Mouse (Mus musculus) CH12.LX (cell line): ENCODE measurements around the gene Lypd4.

ENCODE experiments used
- CTCF ChIP-seq, 2 experiments: IDR thresholded peaks in 1 of 2; conservative IDR thresholded peaks in 1 of 2; 2 replicates each; pipeline ENCODE4 v1.5.1; 2011 to 2012; ENCODE audit warnings: low read depth in 2 of 2, low read length in 2 of 2, improper control_type of control experiment in 1 of 2, inconsistent platforms in 1 of 2, mild to moderate bottlenecking in 1 of 2, moderate library complexity in 1 of 2
- MAZ ChIP-seq: IDR thresholded peaks from 2 replicates; pipeline ENCODE4 v1.6.1; 2012; ENCODE audit warnings: low read depth, mild to moderate bottlenecking, inconsistent platforms, low read length, improper control_type of control experiment, moderate library complexity

DNA sequence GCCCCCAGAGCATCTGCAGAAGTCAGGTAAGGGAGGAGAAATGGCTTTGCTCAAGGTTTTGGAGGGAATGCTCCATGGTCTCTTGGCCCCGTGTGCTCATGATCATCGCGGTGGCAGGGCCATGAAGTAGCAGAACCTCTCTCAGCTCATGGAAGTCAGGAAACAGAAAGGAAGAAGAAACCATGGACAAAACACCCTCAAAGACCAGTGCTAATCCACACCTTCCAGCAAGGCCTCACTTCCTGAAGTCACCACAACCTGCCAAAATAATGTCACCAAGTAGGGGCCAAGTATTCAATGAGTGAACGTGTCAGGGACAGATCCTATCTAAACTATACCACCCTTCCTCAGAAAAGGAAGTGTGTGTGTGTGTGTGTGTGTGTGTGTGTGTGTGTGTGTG is 6.9 kb downstream of the Lypd4 start:
- TF ChIP-seq CTCF (conservative IDR thresholded peaks at IDR 0.05 in 1 of 2, IDR thresholded peaks at IDR 0.05 in 1 of 2; ENCODE audit: low read depth in 2 of 2, low read length in 2 of 2): no peak
- TF ChIP-seq MAZ: no peak
